9 mouse cellular contexts compared by ENCODE assay signal in the genomic region with DNA sequence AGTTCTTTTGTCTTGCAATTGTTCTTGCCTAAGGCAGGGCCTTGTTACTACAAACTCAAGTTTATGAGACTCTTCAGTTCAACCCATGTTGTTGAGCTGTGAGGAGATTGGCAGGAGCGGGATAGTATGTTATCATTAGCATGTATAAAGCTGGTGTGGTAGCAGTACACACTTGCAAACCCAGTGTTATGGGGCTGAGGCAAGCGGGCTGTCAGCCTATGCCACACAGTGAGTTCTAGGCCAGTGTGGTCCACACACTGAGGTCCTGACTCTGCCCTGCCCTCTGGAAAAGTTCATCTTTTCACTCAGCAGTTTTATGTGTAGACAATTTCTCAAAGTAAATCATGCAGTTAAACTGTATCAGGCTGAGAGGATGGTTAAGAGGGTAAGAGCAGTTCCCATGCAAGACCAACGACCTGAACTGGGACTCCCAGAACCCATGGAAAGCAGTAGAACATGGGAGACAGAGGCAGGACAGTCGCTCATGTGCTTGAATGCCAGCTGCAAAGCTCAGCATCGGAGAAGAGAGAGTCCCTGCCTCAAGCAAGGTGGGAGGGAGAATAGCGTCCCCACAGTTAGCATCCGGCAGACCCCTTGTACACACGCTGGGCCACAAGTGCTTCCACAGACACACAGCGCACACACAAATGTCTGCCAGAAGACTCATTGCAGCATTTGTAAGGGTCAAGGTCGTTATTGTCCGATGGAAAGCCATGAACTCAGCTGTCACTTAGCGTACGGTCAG. TPM values are rescaled to one million over a fixed set of nuclear protein-coding genes. Genes with fewer than 3 reads are reported as not detected.
DNase-seq lines count a peak whose midpoint lies in the region; ATAC-seq lines count a peak whose summit lies in the region.
"Had no signal": no experiment of that assay in that cellular context is flagged by ENCODE, and none has a peak within 500 bp of the region (broad histone marks: within the 10 kb centered on the region; RNA-seq: fewer than 3 reads in every experiment).

No protein-coding gene starts in this region.

- H3K27me3 ChIP-seq in heart, embryonic 10.5 days (ENCODE audit: insufficient read depth, poor library complexity, severe bottlenecking), result no peaks in the 10 kb centered on the region
- peaks cover 13% of the 10 kb centered on the region for H3K27me3 ChIP-seq in midbrain, embryonic 10.5 days (ENCODE audit: low read depth, poor library complexity, severe bottlenecking)

- WGBS in heart, embryonic 10.5 days, result 91% methylated on average over 13 of the region's 13 CpGs
- WGBS in midbrain, embryonic 10.5 days, result 94% methylated on average over 13 of the region's 13 CpGs

- H3K9me3 ChIP-seq in heart, embryonic 10.5 days, result no peaks in the 10 kb centered on the region
- H3K9me3 ChIP-seq in midbrain, embryonic 10.5 days (replicated peaks), result no peaks in the 10 kb centered on the region

- H3K4me1 ChIP-seq in heart, embryonic 10.5 days, result peaks cover 5% of the 10 kb centered on the region
- peaks cover 21% of the 10 kb centered on the region for H3K4me1 ChIP-seq in midbrain, embryonic 10.5 days

- no peak overlapping the region for H3K27ac ChIP-seq in heart, embryonic 10.5 days
- no peak overlapping the region for H3K27ac ChIP-seq in midbrain, embryonic 10.5 days (replicated peaks)
- H3K27ac ChIP-seq: liver, embryonic 14.5 days had no signal

- DNase-seq in heart, embryonic 10.5 days (ENCODE audit: low spot score), result peak; percentile 71
- no peak for DNase-seq in heart, adult 8-10 months (ENCODE audit: low spot score)
- DNase-seq in retina, postnatal 1 day, result peak; percentile 22
- DNase-seq in retina, embryonic 14.5 days (ENCODE audit: low spot score), result no peak
- no peak for DNase-seq in midbrain, embryonic 10.5 days (ENCODE audit: low spot score)
- DNase-seq in testis, postnatal 14 days (ENCODE audit: low spot score), result no peak
- no peak for DNase-seq in right cerebral cortex, postnatal 25 days

- peak overlapping the region; percentile 93; the same call in 1 of the 2 replicates for H3K4me3 ChIP-seq in heart, embryonic 10.5 days
- H3K4me3 ChIP-seq in midbrain, embryonic 10.5 days, result peak overlapping the region; percentile 89

- H3K36me3 ChIP-seq in heart, embryonic 10.5 days, result no peaks in the 10 kb centered on the region
- no peaks in the 10 kb centered on the region for H3K36me3 ChIP-seq in midbrain, embryonic 10.5 days

- no peak for ATAC-seq in erythroid progenitor cell, adult 5-6 weeks (replicated peaks; ENCODE audit: low FRiP score, poor library complexity, severe bottlenecking)

RNA-seq across cellular contexts. Expression of gene Slc36a4, which starts 1.5 kb away (rescaled TPM):
- 9.2 and 11.1 TPM in 2 replicates for polyA plus RNA-seq in heart, embryonic 10.5 days (2016; fragmentation: Nextera tagmentation; extraction: Ambion mirVana)
- total RNA-seq in heart, adult 8-10 months (2022), result 1 to 10 TPM; 5.9 to 7.5 (median 6.7) TPM
- 9.4 and 12.3 TPM in 2 replicates for polyA plus RNA-seq in midbrain, embryonic 10.5 days (2016; fragmentation: Nextera tagmentation; extraction: Ambion mirVana)
- 5.4 and 11.5 TPM in 2 replicates for total RNA-seq in erythroid progenitor cell, adult 5-6 weeks (2015; ENCODE audit: low replicate concordance)
- total RNA-seq in erythroid progenitor cell, adult 5-6 weeks (2017; ENCODE audit: low replicate concordance), result 0.90 and 1.6 TPM in 2 replicates

Comparison
In these comparisons a context has a peak if more than half of its experiments do, and no peak if none do; other contexts are left out.
1. DNase-seq: peak in heart, embryonic 10.5 days (single experiment) and retina, postnatal 1 day (single experiment); none in heart, adult 8-10 months (single experiment), retina, embryonic 14.5 days (single experiment), midbrain, embryonic 10.5 days (single experiment), testis, postnatal 14 days (single experiment) and right cerebral cortex, postnatal 25 days (single experiment).